Mouse (Mus musculus) brown adipose tissue, adult 24 weeks (tissue): ENCODE data around the gene Dscaml1. TPM values are rescaled to one million over a fixed set of nuclear protein-coding genes. Genes with fewer than 3 reads are reported as not detected.

Experiments used
- H3K27ac ChIP-seq: fragments of 200-500 bp; replicated peaks from 2 replicates; pipeline ENCODE4 v1.5.1; 2012; ENCODE audit warnings: low read depth, mild to moderate bottlenecking, low read length
- H3K4me1 ChIP-seq: fragments of 200-500 bp; 2 replicates; pipeline ENCODE4 v1.6.1; 2012; ENCODE audit warnings: low read length, mixed read lengths; ENCODE audit not compliant: control insufficient read depth, insufficient read depth, insufficient read length
- H3K4me3 ChIP-seq: fragments of 200-500 bp; 2 replicates; pipeline ENCODE4 v1.5.1; 2012; ENCODE audit warnings: low read depth, mild to moderate bottlenecking, low read length, moderate library complexity; ENCODE audit not compliant: insufficient read depth
- polyA plus RNA-seq: library from polyadenylated mRNA; stranded (reverse); fragments of >200 nt; gene quantifications from 2 replicates; pipeline ENCODE4 v1.2.4, GENCODE M21; 2012; ENCODE audit not compliant: missing spikeins, insufficient read depth, insufficient read length

Dscaml1 gene
- polyA plus RNA-seq, 1 experiment, result not detected

- H3K4me1 ChIP-seq, result no peaks in the 10 kb centered on the region
- H3K4me3 ChIP-seq, result no peak overlapping the region
- no peak overlapping the region for H3K27ac ChIP-seq
Observed at GRCm38 (mm10) chr9:45501295-45501927, 75.0 kb downstream of the Dscaml1 start.

DNA sequence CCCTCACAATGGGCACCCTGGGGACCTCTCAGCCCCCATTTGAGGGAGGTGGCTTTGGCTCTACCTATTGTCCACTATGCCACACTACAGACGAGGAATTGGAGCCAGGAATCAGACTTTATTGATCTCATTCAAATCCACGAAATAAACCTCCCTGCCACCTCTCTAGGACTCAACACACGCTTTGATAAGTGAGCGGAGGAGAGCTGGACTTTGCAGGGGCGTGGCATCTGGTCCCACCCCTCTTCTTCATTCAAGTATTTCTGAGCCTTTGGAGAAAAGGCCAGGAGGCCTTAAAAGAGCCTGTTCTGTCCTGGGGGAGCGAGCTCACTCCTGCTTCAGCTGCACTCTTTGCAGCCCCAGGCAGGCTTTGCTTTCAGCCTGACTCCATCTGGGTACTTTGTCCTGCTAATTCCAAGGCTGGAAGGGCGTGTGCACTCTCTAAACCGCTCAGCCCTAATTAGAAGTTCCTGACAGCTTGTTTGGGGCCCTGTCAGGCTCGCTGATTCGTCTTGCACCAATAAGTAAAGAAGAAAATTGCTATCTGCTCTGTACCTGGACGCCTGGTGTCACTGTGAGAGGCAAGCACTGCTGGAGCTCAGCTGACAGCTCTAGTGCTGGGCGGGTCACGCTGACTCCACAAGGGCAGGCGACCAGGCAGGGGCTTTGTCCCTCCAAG, 75.7 kb downstream of the Dscaml1 start:
- H3K4me1 ChIP-seq, result no peaks in the 10 kb centered on the region
- no peak overlapping the region for H3K4me3 ChIP-seq
- H3K27ac ChIP-seq, result no peak overlapping the region

- no peak overlapping the region for H3K4me3 ChIP-seq
- H3K27ac ChIP-seq, result no peak overlapping the region
- no peaks in the 10 kb centered on the region for H3K4me1 ChIP-seq
Observed at GRCm38 (mm10) chr9:45504977-45505376, 78.5 kb downstream of the Dscaml1 start.

- H3K4me1 ChIP-seq, result no peaks in the 10 kb centered on the region
- no peak overlapping the region for H3K27ac ChIP-seq
- H3K4me3 ChIP-seq, result no peak overlapping the region
Observed at GRCm38 (mm10) chr9:45505487-45505939, 79.1 kb downstream of the Dscaml1 start.

- Histone ChIP-seq H3K4me3 (no peak overlapping the region), H3K27ac (no peak overlapping the region), H3K4me1 (no peaks in the 10 kb centered on the region)
Observed at GRCm38 (mm10) chr9:45507482-45507881, 81.1 kb downstream of the Dscaml1 start.

GRCm38 (mm10) chr9:45510806-45511546, 84.5 kb downstream of the Dscaml1 start:
- Histone ChIP-seq H3K27ac (no peak overlapping the region), H3K4me1 (no peaks in the 10 kb centered on the region), H3K4me3 (no peak overlapping the region)

- H3K4me3 ChIP-seq, result no peak overlapping the region
- H3K4me1 ChIP-seq, result no peaks in the 10 kb centered on the region
- no peak overlapping the region for H3K27ac ChIP-seq
Observed at GRCm38 (mm10) chr9:45517993-45518705, 91.7 kb downstream of the Dscaml1 start.

DNA sequence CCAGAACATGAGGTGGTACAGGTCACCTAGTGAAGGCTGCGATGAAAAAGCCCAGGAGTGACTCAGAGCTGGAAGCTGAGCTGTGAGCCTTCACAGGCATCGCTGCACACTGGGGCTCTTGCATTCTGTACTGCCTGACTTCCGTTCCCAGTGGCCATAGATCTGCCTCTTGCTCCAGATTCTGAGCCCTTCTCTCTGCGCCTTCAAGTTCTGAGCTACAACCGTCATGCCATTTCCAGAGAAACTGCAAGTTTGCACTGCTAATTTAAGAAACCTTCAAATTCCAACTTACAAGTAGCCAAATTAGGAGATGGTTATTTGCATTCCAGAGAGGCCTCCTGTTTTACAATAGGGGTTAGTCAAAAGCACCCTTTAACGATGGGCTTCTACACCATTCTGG, 93.4 kb downstream of the Dscaml1 start:
- no peaks in the 10 kb centered on the region for H3K4me1 ChIP-seq
- H3K4me3 ChIP-seq, result no peak overlapping the region
- H3K27ac ChIP-seq, result no peak overlapping the region

DNA sequence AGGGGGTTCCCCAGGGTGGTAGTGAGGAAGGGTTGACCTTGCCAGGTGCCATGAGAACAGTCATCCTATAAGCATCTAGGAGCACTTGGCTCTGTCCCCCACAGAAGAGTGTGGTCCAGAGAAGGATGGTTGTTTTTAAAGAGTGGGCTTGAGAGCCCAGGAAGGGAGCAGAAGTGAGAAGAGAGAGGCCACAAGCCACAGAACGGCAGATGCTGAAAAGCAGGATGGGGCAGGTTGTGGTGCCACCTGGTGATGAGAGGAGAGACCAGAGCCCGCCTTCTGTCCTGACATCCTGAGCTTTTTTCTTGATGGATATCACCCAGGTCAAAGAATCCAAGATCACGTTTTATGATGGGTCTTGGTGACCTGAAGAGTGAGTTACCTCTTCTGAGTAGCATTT, 96.4 kb downstream of the Dscaml1 start:
- no peak overlapping the region for H3K4me3 ChIP-seq
- H3K27ac ChIP-seq, result no peak overlapping the region
- H3K4me1 ChIP-seq, result no peaks in the 10 kb centered on the region

GRCm38 (mm10) chr9:45524505-45524904, 98.1 kb downstream of the Dscaml1 start:
- no peak overlapping the region for H3K4me3 ChIP-seq

DNA sequence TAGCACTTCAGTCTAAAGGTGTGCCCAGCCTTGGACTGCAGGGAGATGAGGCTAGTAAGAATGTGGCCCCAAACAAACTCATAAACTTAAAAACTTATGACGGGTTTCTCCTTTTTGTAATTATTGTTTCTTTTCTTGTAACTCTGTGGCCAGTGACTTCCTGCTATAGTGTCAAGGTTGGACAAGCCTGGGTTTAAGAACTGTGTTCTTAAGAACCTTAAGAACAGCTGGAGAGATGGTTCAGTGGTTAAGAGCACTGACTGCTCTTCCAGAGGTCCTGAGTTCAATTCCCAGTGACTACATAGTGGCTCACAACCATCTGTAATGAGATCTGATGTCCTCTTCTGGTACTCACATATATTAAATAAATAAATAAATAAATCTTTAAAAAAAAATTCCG, 106.8 kb downstream of the Dscaml1 start:
- no peaks in the 10 kb centered on the region for H3K4me1 ChIP-seq
- no peak overlapping the region for H3K27ac ChIP-seq
- H3K4me3 ChIP-seq, result no peak overlapping the region

More at GRCm38 (mm10) chr9:45524505-45524904, 98.1 kb downstream of the Dscaml1 start:
- no peak overlapping the region for H3K27ac ChIP-seq
- no peaks in the 10 kb centered on the region for H3K4me1 ChIP-seq

DNA sequence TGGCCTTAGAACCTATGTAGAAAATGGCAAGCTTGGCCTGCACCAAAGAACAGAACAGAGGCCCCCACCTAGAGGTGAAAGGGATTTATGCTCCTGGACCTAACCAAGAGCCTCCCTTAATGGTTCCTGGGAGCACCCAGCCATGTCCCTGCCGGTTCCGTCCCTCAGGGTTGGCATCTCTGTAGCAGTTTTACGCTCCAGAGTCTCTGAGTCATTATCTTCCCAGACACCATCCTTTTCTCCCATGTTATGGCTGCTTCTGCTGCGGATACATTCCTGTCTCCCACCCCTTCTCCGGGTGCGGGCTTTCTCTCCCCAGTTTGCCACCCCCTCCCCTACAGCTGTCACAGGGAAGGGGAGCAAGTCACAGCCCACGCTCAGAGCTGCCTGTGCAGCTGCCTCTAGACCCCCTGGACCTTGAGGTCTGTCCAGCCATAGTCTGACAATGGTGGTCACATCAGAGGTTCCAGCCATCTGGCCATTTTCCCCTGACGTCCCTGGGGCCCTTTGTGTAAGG, 108.1 kb downstream of the Dscaml1 start:
- Histone ChIP-seq H3K27ac (no peak overlapping the region), H3K4me1 (no peaks in the 10 kb centered on the region), H3K4me3 (no peak overlapping the region)

DNA sequence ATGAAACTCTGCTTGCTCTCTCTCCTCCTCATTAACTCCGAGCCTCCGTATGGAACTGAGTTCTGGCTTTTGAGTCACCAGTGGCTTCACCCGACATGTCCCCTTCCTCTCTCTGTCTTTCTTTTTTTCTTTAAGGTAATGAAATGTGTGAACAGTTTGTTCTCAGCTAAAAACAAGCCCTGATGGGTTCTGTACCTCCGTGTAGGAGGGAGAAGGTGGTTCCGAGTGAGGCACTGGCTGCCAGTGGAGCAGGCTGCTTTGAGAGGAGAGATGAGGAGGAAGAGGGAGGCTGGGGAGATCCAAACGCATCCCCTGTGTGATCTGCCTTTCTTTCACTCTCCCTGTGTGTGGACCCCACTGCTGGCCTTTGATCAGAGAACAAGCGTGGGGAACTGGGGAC, 111.2 kb downstream of the Dscaml1 start:
- Histone ChIP-seq H3K27ac (no peak overlapping the region), H3K4me1 (no peaks in the 10 kb centered on the region), H3K4me3 (no peak overlapping the region)

DNA sequence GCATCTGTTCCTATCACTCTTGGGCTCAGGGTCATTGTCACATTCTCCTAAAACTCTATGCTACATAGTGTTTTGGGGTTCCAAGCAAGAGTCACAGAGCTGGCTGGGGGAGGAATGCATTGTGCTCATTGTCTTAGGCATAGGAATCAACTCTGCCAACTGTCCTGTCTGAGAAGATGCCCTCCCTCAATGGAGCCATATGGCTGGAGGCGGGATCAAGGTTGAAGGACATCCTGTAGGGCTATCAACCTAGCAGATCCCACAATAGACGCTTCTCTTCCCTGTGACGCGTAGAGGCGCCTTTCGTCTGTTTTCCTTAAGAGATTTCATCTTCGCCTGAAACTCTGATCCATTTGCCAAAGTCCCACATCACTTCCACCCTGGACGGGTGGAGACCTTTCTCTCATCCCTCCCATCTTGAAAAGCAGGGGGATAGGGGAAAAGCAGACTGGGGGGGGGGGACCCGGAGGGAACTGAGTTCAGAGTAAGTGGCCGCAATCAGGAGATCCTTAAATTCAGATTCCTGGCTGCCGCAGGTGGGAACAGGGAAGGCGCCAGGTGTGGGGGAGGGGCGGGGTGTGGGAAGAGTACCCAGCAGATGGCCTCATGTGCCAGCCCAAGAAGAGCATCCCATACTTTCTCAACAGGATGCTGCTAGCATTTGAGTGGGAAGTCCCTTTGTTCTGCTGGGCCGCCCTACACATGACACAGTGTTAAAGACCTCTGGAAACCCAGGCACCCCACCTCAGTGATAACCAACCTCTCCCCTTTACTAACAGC, 113.0 kb downstream of the Dscaml1 start:
- Histone ChIP-seq H3K4me3 (no peak overlapping the region), H3K4me1 (no peaks in the 10 kb centered on the region), H3K27ac (no peak overlapping the region)
